Mouse (Mus musculus) CD4-positive helper T cell, adult 2 months (primary cell): ENCODE data around the gene Gm49322.
"Not testable (repeated sequence)": the region's sequence is repeated elsewhere in the genome, so short reads cannot be mapped to it uniquely, and the experiment has no call there.

Experiments
- DNase-seq: peaks from one replicate; pipeline ENCODE4 v3.0.0-alpha.2; 2012; ENCODE audit warnings: low read depth, missing footprints, low spot score

The Gm49322 gene

GRCm38 (mm10) chr10:80605721-80606120, at the start of gene Gm49322:
Gene Gm49322 (plus strand): TSS chr10:80606021.
- DNase-seq = not testable (repeated sequence)

DNA sequence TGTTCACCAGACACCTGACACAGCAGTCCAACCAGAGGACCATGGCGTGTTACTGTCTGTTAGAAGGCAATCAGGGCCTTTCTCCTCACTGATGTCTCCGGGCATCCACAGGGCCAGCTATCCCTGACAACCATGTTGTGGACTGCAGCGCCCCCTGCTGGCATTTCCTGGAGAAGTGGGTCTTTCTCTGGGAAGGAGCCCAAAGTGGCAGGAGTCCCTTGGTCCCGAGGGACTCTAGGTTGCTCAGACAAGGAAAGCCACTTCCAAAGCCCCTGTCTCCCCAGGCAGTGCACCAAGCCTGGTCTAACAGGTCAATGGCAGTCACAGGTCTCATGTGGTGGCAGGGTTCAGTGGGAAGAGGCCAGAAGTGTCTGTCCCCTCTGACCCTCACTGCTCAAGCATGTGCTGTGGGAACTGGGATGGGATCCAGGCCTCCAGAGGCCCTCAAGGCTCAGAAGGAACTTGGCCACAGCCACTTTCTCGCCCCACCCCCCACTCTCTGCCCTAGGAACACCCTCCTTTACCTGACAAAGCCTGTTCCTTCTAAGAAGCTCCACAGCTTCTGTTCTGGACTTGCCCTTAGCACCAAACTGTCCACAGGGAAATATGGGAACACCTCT, 48.4 kb upstream of the Gm49322 start:
- DNase-seq = peak; percentile 50

DNA sequence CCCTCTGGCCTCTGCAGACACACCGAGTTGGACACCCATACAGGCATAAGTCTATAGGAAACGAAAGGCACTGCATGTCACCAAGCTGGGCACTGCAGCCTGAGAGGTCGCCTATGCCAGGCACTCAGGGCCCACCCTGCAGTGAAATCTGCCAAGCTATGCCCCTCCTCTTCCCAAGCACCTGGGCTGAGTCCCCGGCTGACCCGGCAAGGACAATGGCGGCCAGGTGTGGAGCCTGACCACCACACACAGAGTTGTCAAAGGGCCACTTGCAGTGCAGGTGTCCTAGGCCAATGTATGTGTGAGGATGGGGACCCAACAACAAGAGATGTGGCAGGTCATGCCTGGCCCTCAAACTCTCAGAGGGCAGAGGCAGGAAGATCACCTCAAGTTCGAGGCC, 46.4 kb upstream of the Gm49322 start:
- no peak for DNase-seq

GRCm38 (mm10) chr10:80560621-80561020, 45.2 kb upstream of the Gm49322 start:
- no peak for DNase-seq

DNA sequence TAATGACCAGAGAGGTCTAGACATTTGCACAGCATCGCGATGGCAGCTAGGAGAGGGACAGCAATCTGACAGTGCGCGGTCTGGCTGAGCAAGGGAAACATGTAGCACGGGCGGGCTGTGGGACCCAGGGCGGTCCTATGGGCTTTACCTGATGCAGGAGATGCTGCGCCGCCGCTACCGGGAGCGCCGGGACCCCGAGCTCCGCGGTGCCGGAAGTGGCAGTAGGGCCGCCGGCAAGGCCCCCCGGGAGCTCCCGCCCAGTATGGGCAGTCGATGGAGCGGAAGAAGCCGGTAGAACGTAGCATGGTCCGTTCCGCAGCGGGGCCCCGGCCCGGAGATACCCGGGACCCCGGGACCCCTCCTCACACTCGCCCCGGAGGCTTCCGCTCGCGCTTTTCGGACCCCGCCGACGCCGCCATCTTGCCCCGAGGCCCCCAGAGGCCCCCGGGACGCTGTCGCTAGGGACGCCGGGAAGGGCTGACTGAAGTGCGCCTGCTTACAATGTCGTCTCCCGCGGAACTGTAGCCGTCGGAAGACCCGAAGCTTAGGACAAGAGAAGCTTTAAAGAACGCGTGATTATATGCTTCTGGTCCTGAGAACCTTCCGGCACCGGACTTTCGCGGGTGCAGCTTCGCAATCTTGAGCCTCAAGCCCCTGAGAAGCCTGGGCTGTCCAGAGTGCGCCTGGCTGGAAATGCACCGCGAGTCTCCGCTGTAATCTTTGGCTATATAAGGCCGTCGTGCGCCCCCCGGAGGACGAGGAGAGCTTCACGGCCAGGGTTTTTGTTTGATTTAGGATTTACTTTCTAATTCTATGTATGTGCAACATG, 44.5 kb upstream of the Gm49322 start, which contains the start of gene Rexo1:
Gene Rexo1 (minus strand): TSS at position 445 of the 829 bp plus-strand sequence.
- peak; percentile 94 for DNase-seq

DNA sequence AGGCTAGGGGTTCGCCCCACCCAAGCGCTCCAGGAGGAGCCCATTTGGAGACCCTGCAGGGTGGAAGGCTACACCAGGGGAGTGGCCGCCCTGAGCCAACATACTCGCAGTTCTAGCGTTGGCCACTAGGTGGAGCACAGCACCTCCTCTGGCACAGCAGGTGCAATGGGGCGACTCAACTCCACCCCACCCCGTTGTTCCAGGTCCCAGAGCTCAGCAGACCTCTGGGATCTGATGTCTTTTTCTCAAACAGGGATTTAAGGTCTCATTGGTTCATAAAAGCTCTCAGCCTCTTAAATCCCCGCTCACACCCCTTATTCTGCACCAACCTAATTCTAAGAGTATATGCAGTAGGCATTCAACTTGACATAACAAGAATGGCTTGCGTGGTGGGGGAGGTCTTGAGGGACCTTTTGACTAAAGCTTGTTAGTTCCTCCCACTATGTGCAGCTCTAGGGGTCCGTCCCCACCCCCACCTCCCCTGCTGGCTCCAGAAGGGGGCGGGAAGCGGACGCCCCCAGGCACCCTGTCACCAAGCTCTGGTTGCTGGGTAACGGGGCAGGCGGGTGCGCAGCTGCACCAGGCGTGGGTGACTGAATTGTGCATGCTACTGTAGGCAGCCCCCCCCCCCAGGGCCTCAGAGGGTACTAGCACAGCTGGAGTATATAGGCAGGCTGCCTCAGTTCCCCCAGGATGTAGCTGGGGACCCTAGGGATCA, 39.3 kb upstream of the Gm49322 start:
- peak; percentile 83 for DNase-seq

GRCm38 (mm10) chr10:80568876-80569275, 36.9 kb upstream of the Gm49322 start:
- no peak for DNase-seq

- peak; percentile 44 for DNase-seq
Measured at GRCm38 (mm10) chr10:80569664-80570066, 36.2 kb upstream of the Gm49322 start.

GRCm38 (mm10) chr10:80570419-80570818, 35.4 kb upstream of the Gm49322 start:
- no peak for DNase-seq

GRCm38 (mm10) chr10:80570871-80571836, 34.7 kb upstream of the Gm49322 start:
- DNase-seq = no peak

GRCm38 (mm10) chr10:80572477-80572876, 33.3 kb upstream of the Gm49322 start:
- DNase-seq = no peak

DNA sequence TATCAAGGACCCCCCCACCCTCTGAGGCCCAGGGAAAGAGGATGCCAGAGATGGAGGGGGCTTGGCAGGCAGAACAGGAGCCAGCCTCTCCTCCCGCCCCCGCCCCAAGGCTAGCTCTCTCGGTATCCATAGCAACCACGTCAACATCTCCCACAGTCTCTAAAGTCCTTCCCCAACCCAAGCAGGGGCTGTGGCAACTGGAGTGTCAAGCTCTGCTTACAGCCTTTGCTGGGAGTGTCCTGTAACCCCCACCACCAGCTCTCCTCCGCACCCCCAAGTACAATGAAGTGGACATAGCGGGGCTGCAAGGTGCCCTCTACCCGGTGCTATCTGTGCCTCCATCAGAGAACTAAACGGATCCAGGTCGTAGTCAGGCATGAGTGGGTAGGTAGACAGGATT, 31.9 kb upstream of the Gm49322 start:
- no peak for DNase-seq

- DNase-seq = no peak
Measured at GRCm38 (mm10) chr10:80574896-80575295, 30.9 kb upstream of the Gm49322 start.

DNA sequence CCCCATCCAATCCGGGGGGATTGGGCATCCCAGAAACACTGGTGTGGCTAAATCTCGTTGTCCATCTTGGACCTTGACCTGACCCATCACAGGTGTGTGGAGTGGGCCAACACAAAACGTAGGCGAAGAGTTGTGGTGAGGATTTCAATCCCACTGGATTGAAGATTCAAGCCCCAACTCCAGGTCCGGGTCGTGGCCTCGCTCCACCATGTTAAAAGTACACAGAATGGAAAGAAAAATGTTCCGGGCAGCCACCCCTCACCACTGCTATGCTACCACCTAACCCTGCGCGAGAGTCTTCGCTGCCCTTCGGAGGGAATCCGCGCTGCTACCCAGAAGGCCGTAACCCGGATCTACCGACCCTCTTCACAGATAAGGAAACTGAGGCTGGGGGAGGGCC, 29.9 kb upstream of the Gm49322 start:
- no peak for DNase-seq

DNA sequence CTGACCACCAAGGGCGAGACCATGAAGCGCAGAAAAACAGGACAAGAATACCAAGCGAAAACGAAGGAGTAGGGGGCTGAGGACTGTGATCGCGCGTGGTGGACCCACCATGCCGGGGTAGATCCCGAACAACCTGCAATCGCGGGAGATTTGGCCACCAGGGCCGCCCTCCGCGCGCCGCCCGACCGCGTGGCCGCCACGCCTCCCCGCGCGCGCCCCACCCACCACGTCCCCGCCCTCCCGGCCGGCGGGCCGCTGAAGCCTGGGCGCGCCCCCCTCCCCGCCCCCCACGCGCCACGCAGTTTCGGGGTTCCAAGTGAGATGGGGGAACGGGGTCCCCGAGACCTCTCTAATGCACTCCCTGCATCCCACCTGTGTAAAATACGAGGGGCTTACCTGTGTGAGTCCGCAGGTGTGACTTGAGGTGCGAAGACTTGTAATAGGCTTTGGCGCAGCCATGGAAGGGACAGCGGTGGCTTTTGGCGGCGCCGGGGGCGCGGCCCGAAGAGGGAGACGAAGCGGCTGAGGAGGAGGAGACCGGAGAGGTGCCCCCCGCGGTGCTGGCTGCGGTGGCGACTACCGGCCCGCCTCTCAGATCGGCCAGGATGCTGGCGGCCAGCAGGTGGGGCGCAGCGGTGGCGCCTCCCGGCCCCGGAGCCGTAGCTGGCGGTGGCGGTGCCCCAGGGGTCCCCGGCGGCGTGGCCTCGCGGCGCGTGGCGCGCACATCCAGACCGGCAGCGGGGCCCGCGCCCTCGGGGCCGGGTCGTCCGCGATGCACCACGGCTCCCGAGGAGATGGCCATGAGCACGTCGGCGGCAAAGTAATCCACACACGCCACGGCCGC, 29.2 kb upstream of the Gm49322 start:
- DNase-seq = peak; percentile 80

GRCm38 (mm10) chr10:80577195-80578130, 28.4 kb upstream of the Gm49322 start, which contains the start of gene Klf16:
Gene Klf16 (minus strand): TSS chr10:80577321.
- peak; percentile 99 for DNase-seq

DNA sequence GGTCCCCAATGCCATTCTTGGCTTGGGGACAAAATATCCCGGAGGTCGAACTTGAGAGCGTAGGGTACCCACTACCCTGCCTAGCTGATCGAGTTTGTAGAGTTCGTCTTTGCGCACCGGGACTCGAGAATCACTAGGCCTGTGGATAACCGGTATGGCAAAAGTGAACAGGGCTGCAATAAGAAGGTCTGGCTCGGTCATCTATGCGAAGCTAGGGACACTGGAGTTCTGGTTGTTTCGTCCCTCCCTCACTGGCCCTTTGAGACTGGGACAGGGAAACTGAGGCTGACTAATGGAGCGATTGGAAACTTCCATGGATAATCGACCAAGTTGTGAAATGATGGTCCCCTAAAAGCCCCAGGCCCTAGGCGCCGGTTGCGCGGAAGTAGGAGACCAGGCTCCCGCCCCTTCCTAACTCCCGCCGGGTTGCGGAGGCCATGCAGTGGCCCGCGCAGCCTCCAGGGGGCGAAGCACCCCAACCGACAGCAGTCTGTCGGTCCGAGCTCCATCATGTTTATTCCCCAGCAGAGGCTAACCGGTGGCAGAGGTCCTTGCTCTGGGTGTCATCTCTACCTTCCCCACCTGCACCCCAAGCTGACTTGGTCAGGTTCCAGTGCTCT, 27.6 kb upstream of the Gm49322 start:
- peak; percentile 94 for DNase-seq

DNA sequence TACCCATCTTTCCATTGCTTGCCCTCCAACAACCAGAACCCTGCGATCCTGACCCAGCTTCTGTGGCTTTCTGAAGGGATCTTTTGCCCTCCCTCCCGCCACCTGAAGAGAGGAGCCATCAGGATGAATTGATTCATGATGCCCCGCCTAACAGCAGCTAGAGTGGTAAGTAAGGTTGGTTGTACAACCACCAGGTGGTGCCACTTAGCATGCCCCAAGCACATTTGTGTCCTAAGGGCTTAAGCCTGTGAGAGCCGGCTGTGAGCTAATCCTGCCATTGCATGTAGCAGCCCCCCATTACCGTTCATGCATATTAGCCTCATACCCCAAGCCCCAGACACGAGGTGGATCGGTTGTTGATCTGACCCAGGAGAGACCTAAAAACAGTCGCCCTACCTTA, 26.9 kb upstream of the Gm49322 start:
- peak; percentile 91 for DNase-seq

DNA sequence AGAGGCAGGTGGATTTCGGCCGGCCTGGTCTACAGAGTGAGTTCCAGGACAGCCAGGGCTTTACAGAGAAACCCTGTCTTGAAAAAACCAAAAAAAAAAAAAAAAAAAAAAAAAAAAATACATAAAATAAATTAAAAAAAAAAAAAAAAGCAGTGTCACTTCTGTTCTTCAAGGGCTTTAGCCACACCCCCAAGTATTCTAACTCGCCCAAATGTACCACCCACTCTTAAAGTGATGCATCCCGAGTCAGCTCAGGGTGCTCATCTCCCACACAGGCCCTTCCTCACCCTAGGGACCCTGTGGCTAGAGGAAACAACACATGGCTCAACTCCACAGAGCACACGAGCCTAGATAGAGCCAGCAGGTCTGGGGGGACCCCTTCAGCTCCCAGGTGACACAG, 22.8 kb upstream of the Gm49322 start:
- DNase-seq = no peak
